Mouse (Mus musculus): ENCODE results near the gene Gm13275. TPM values are rescaled to one million over a fixed set of nuclear protein-coding genes. Genes with fewer than 3 reads are reported as not detected.
"Not testable (repeated sequence)": the region's sequence is repeated elsewhere in the genome, so short reads cannot be mapped to it uniquely, and the experiment has no call there.

The Gm13275 gene
- polyA plus RNA-seq, 1 experiment from 2014 or later, result not detected

- not testable (repeated sequence) for ATAC-seq; H3K36me3 ChIP-seq; H3K27ac ChIP-seq; H3K9ac ChIP-seq (replicated peaks); H3K4me3 ChIP-seq (replicated peaks); H3K4me1 ChIP-seq (replicated peaks); H3K9me3 ChIP-seq
- WGBS, result no CpG with 5 or more reads among the region's 34 CpGs
- peak overlapping the region; percentile 45 for H3K4me2 ChIP-seq (replicated peaks)
- peaks cover 15% of the 10 kb centered on the region; the same call in 1 of the 2 replicates for H3K27me3 ChIP-seq
Measured at GRCm38 (mm10) chr4:88805761-88806160, 11.5 kb downstream of the Gm13275 start.

GRCm38 (mm10) chr4:88815928-88816327, 21.6 kb downstream of the Gm13275 start, which contains the start of gene Ifna7:
TSS of gene Ifna7 (plus strand) at chr4:88816228.
- WGBS, result 66% methylated on average over 3 of the region's 3 CpGs
- Histone ChIP-seq H3K9me3 (no peaks in the 10 kb centered on the region), H3K4me3 (replicated peaks) (no peak within 1 kb of the TSS), H3K4me1 (replicated peaks) (no peaks in the 10 kb centered on the region), H3K4me2 (replicated peaks) (no peak within 1 kb of the TSS), H3K27ac (no peak within 1 kb of the TSS), H3K27me3 (no peaks in the 10 kb centered on the region), H3K36me3 (no peaks in the 10 kb centered on the region), H3K9ac (replicated peaks) (no peak within 1 kb of the TSS)
- ATAC-seq, result no peak

- H3K27ac ChIP-seq, result no peak within 1 kb of the TSS
- H3K4me3 ChIP-seq (replicated peaks), result no peak within 1 kb of the TSS
- 89% methylated on average over 1 of the region's 1 CpGs for WGBS
- no peak for ATAC-seq
- H3K27me3 ChIP-seq, result no peaks in the 10 kb centered on the region
- H3K36me3 ChIP-seq, result no peaks in the 10 kb centered on the region
- no peaks in the 10 kb centered on the region for H3K9me3 ChIP-seq
- no peak within 1 kb of the TSS for H3K9ac ChIP-seq (replicated peaks)
- no peak within 1 kb of the TSS for H3K4me2 ChIP-seq (replicated peaks)
- no peaks in the 10 kb centered on the region for H3K4me1 ChIP-seq (replicated peaks)
Measured at GRCm38 (mm10) chr4:88819659-88820058, 25.4 kb downstream of the Gm13275 start, which contains the start of gene Ifna11. TSS of gene Ifna11 (plus strand) at chr4:88819959.

GRCm38 (mm10) chr4:88822995-88823394, 28.7 kb downstream of the Gm13275 start:
- Histone ChIP-seq H3K27ac (no peak overlapping the region), H3K9me3 (no peaks in the 10 kb centered on the region), H3K36me3 (no peaks in the 10 kb centered on the region), H3K9ac (replicated peaks) (no peak overlapping the region), H3K4me2 (replicated peaks) (no peak overlapping the region), H3K4me1 (replicated peaks) (no peaks in the 10 kb centered on the region), H3K27me3 (no peaks in the 10 kb centered on the region), H3K4me3 (replicated peaks) (no peak overlapping the region)
- 25% methylated on average over 4 of the region's 4 CpGs for WGBS
- no peak for ATAC-seq

GRCm38 (mm10) chr4:88827116-88827515, 32.8 kb downstream of the Gm13275 start, which contains the start of gene Ifna6:
TSS of gene Ifna6 (plus strand) at chr4:88827416.
- not testable (repeated sequence) for H3K4me2 ChIP-seq (replicated peaks); H3K27ac ChIP-seq; H3K4me3 ChIP-seq (replicated peaks); H3K9me3 ChIP-seq; H3K27me3 ChIP-seq; H3K36me3 ChIP-seq; H3K9ac ChIP-seq (replicated peaks); ATAC-seq; H3K4me1 ChIP-seq (replicated peaks)

GRCm38 (mm10) chr4:88830523-88830922, 36.2 kb downstream of the Gm13275 start:
- Histone ChIP-seq H3K27ac (no peak overlapping the region), H3K4me1 (replicated peaks) (no peaks in the 10 kb centered on the region), H3K27me3 (no peaks in the 10 kb centered on the region), H3K9me3 (no peaks in the 10 kb centered on the region), H3K4me2 (replicated peaks) (no peak overlapping the region), H3K9ac (replicated peaks) (no peak overlapping the region), H3K4me3 (replicated peaks) (no peak overlapping the region), H3K36me3 (no peaks in the 10 kb centered on the region)
- 21% methylated on average over 4 of the region's 4 CpGs for WGBS
- ATAC-seq, result no peak

GRCm38 (mm10) chr4:88835225-88835624, 40.9 kb downstream of the Gm13275 start, which contains the start of gene Ifna5:
TSS of gene Ifna5 (plus strand) at chr4:88835525.
- not testable (repeated sequence) for H3K9ac ChIP-seq (replicated peaks); H3K9me3 ChIP-seq; H3K36me3 ChIP-seq; H3K4me3 ChIP-seq (replicated peaks); H3K4me1 ChIP-seq (replicated peaks); H3K27ac ChIP-seq; H3K4me2 ChIP-seq (replicated peaks); ATAC-seq; H3K27me3 ChIP-seq
- WGBS, result 81% methylated on average over 1 of the region's 1 CpGs

- no peaks in the 10 kb centered on the region for H3K4me1 ChIP-seq (replicated peaks)
- H3K27ac ChIP-seq, result no peak overlapping the region
- no peaks in the 10 kb centered on the region for H3K27me3 ChIP-seq
- H3K9me3 ChIP-seq, result no peaks in the 10 kb centered on the region
- H3K4me2 ChIP-seq (replicated peaks), result no peak overlapping the region
- no peak overlapping the region for H3K4me3 ChIP-seq (replicated peaks)
- no peaks in the 10 kb centered on the region for H3K36me3 ChIP-seq
- no peak for ATAC-seq
- WGBS, result 53% methylated on average over 3 of the region's 3 CpGs
- H3K9ac ChIP-seq (replicated peaks), result no peak overlapping the region
Measured at GRCm38 (mm10) chr4:88838828-88839227, 44.5 kb downstream of the Gm13275 start.

GRCm38 (mm10) chr4:88840058-88840457, 45.8 kb downstream of the Gm13275 start:
- Histone ChIP-seq H3K36me3 (no peaks in the 10 kb centered on the region), H3K4me2 (replicated peaks) (no peak overlapping the region), H3K27me3 (no peaks in the 10 kb centered on the region), H3K4me1 (replicated peaks) (no peaks in the 10 kb centered on the region), H3K9ac (replicated peaks) (no peak overlapping the region), H3K4me3 (replicated peaks) (no peak overlapping the region), H3K9me3 (no peaks in the 10 kb centered on the region), H3K27ac (no peak overlapping the region)
- no peak for ATAC-seq
- 87% methylated on average over 3 of the region's 3 CpGs for WGBS

GRCm38 (mm10) chr4:88841438-88841911, 47.2 kb downstream of the Gm13275 start, which contains the start of gene Ifna4:
TSS of gene Ifna4 (plus strand) at chr4:88841861.
- WGBS, result 44% methylated on average over 2 of the region's 2 CpGs
- ATAC-seq, result no peak
- Histone ChIP-seq H3K4me3 (replicated peaks) (no peak within 1 kb of the TSS), H3K4me2 (replicated peaks) (no peak within 1 kb of the TSS), H3K27me3 (no peaks in the 10 kb centered on the region), H3K9me3 (no peaks in the 10 kb centered on the region), H3K9ac (replicated peaks) (no peak within 1 kb of the TSS), H3K27ac (no peak within 1 kb of the TSS), H3K4me1 (replicated peaks) (no peaks in the 10 kb centered on the region), H3K36me3 (no peaks in the 10 kb centered on the region)

Other genes with a start within 250 kb of the Gm13275 start
- gene Ifna15, start 236.2 kb upstream of the Gm13275 start, polyA plus RNA-seq (2015; fragmentation: Nextera tagmentation; extraction: Ambion mirVana), result not detected in 2 replicates
- not detected in 2 replicates for gene Ifna14, start 222.7 kb upstream of the Gm13275 start, polyA plus RNA-seq (2015; fragmentation: Nextera tagmentation; extraction: Ambion mirVana)
- gene Ifna9, start 202.1 kb upstream of the Gm13275 start, polyA plus RNA-seq (2015; fragmentation: Nextera tagmentation; extraction: Ambion mirVana), result not detected in 2 replicates
- not detected in 2 replicates for gene Ifna12, start 191.1 kb upstream of the Gm13275 start, polyA plus RNA-seq (2015; fragmentation: Nextera tagmentation; extraction: Ambion mirVana)
- gene C87499, start 160.1 kb upstream of the Gm13275 start, polyA plus RNA-seq (2015; fragmentation: Nextera tagmentation; extraction: Ambion mirVana), result not detected in 2 replicates
- gene Ifna13, start 150.0 kb upstream of the Gm13275 start, polyA plus RNA-seq (2015; fragmentation: Nextera tagmentation; extraction: Ambion mirVana), result not detected in 2 replicates
- not detected in 2 replicates for gene Ifna16, start 117.6 kb upstream of the Gm13275 start, polyA plus RNA-seq (2015; fragmentation: Nextera tagmentation; extraction: Ambion mirVana)
- gene Ifna2, start 110.6 kb upstream of the Gm13275 start, polyA plus RNA-seq (2015; fragmentation: Nextera tagmentation; extraction: Ambion mirVana), result not detected in 2 replicates
- not detected in 2 replicates for gene Ifnab, start 103.1 kb upstream of the Gm13275 start, polyA plus RNA-seq (2015; fragmentation: Nextera tagmentation; extraction: Ambion mirVana)
- 1.6 and 1.7 TPM in 2 replicates for gene Gm26566, start 72.7 kb upstream of the Gm13275 start, polyA plus RNA-seq (2015; fragmentation: Nextera tagmentation; extraction: Ambion mirVana)
- 132 and 146 TPM in 2 replicates for gene Klhl9, start 72.0 kb upstream of the Gm13275 start, polyA plus RNA-seq (2015; fragmentation: Nextera tagmentation; extraction: Ambion mirVana)
- not detected in 2 replicates for gene Gm13271, start 39.6 kb upstream of the Gm13275 start, polyA plus RNA-seq (2015; fragmentation: Nextera tagmentation; extraction: Ambion mirVana)
- not detected in 2 replicates for gene Gm13283, start 34.4 kb upstream of the Gm13275 start, polyA plus RNA-seq (2015; fragmentation: Nextera tagmentation; extraction: Ambion mirVana)
- gene Gm13290, start 20.7 kb upstream of the Gm13275 start, polyA plus RNA-seq (2015; fragmentation: Nextera tagmentation; extraction: Ambion mirVana), result not detected in 2 replicates
- gene Gm13289, start 17.6 kb upstream of the Gm13275 start, polyA plus RNA-seq (2015; fragmentation: Nextera tagmentation; extraction: Ambion mirVana), result not detected in 2 replicates
- gene Gm13272, start 14.6 kb upstream of the Gm13275 start, polyA plus RNA-seq (2015; fragmentation: Nextera tagmentation; extraction: Ambion mirVana), result not detected in 2 replicates
- 0.22 TPM in 1 of 2 replicates, not detected in the other for gene Ifnz, start 12.4 kb upstream of the Gm13275 start, polyA plus RNA-seq (2015; fragmentation: Nextera tagmentation; extraction: Ambion mirVana)
- gene Gm13276, start 8.8 kb upstream of the Gm13275 start, polyA plus RNA-seq (2015; fragmentation: Nextera tagmentation; extraction: Ambion mirVana), result not detected in 2 replicates
- not detected in 2 replicates for gene Gm13277, start 5.9 kb upstream of the Gm13275 start, polyA plus RNA-seq (2015; fragmentation: Nextera tagmentation; extraction: Ambion mirVana)
- gene Gm13278, start 2.9 kb upstream of the Gm13275 start, polyA plus RNA-seq (2015; fragmentation: Nextera tagmentation; extraction: Ambion mirVana), result not detected in 2 replicates
- gene Gm13279, start 2.9 kb downstream of the Gm13275 start, polyA plus RNA-seq (2015; fragmentation: Nextera tagmentation; extraction: Ambion mirVana), result not detected in 2 replicates
- 0.19 and 0.28 TPM in 2 replicates for gene Gm13285, start 5.2 kb downstream of the Gm13275 start, polyA plus RNA-seq (2015; fragmentation: Nextera tagmentation; extraction: Ambion mirVana)
- not detected in 2 replicates for gene Gm13287, start 8.8 kb downstream of the Gm13275 start, polyA plus RNA-seq (2015; fragmentation: Nextera tagmentation; extraction: Ambion mirVana)
- gene Gm13288, start 11.0 kb downstream of the Gm13275 start, polyA plus RNA-seq (2015; fragmentation: Nextera tagmentation; extraction: Ambion mirVana), result not detected in 2 replicates
- not detected in 2 replicates for gene Ifna7, start 21.7 kb downstream of the Gm13275 start, polyA plus RNA-seq (2015; fragmentation: Nextera tagmentation; extraction: Ambion mirVana)
- gene Ifna11, start 25.5 kb downstream of the Gm13275 start, polyA plus RNA-seq (2015; fragmentation: Nextera tagmentation; extraction: Ambion mirVana), result not detected in 2 replicates
- not detected in 2 replicates for gene Ifna6, start 32.9 kb downstream of the Gm13275 start, polyA plus RNA-seq (2015; fragmentation: Nextera tagmentation; extraction: Ambion mirVana)
- not detected in 2 replicates for gene Ifna5, start 41.0 kb downstream of the Gm13275 start, polyA plus RNA-seq (2015; fragmentation: Nextera tagmentation; extraction: Ambion mirVana)
- gene Ifna4, start 47.4 kb downstream of the Gm13275 start, polyA plus RNA-seq (2015; fragmentation: Nextera tagmentation; extraction: Ambion mirVana), result not detected in 2 replicates
- gene Ifna1, start 55.6 kb downstream of the Gm13275 start, polyA plus RNA-seq (2015; fragmentation: Nextera tagmentation; extraction: Ambion mirVana), result not detected in 2 replicates
- not detected in 2 replicates for gene Ifne, start 85.7 kb downstream of the Gm13275 start, polyA plus RNA-seq (2015; fragmentation: Nextera tagmentation; extraction: Ambion mirVana)

Data from midbrain, embryonic 13.5 days (tissue).